Comparison of ENCODE assay signal across 21 mouse cellular contexts in genomic region chr10:30552377-30552776, GRCm38 (mm10).
"Had no signal": no experiment of that assay in that cellular context is flagged by ENCODE, and none has a peak within 500 bp of the region (broad histone marks: within the 10 kb centered on the region; RNA-seq: fewer than 3 reads in every experiment).

No protein-coding gene starts in this region.

- H3K9me3 ChIP-seq: lung, embryonic 15.5 days; megakaryocyte, embryonic 14.5 days; midbrain, embryonic 13.5 days; midbrain, embryonic 15.5 days; neural tube, embryonic 12.5 days; stomach, embryonic 15.5 days had no signal

- H3K4me3 ChIP-seq: lung, embryonic 15.5 days; megakaryocyte, embryonic 14.5 days; midbrain, embryonic 13.5 days; midbrain, embryonic 15.5 days; neural tube, embryonic 12.5 days; stomach, embryonic 15.5 days had no signal

- DNase-seq: liver, postnatal 0 days; lung, adult 2 months; lung, postnatal 14 days; lung, postnatal 36 days; retina, postnatal 1 day; right cerebral cortex, adult 18-20 months; right cerebral cortex, postnatal 25 days; right cerebral cortex, postnatal 4 days; spleen, adult 18-20 months; thymus, adult 2 months; thymus, postnatal 14 days; thymus, postnatal 36 days had no signal

- H3K27ac ChIP-seq: lung, embryonic 15.5 days; macrophage; midbrain, embryonic 13.5 days; midbrain, embryonic 15.5 days; neural tube, embryonic 12.5 days; stomach, embryonic 15.5 days; stomach, postnatal 0 days had no signal

- H3K27me3 ChIP-seq: lung, embryonic 15.5 days; megakaryocyte, embryonic 14.5 days; midbrain, embryonic 13.5 days; midbrain, embryonic 15.5 days; neural tube, embryonic 12.5 days; stomach, embryonic 15.5 days had no signal

- H3K4me1 ChIP-seq: lung, embryonic 15.5 days; midbrain, embryonic 13.5 days; midbrain, embryonic 15.5 days; neural tube, embryonic 12.5 days; stomach, embryonic 15.5 days had no signal

- ATAC-seq: liver, postnatal 0 days; lung, postnatal 0 days; midbrain, embryonic 13.5 days; midbrain, embryonic 15.5 days had no signal
